Mouse (Mus musculus) heart, embryonic 12.5 days (tissue): Measurements from ENCODE around the gene Tasp1. TPM values are rescaled to one million over a fixed set of nuclear protein-coding genes. Genes with fewer than 3 reads are reported as not detected.
"Not testable (repeated sequence)": the region's sequence is repeated elsewhere in the genome, so short reads cannot be mapped to it uniquely, and the experiment has no call there.

Experiments used
- ATAC-seq: fragments of 200-750 bp; cut with Nextera tagmentation; 2 replicates; pipeline ENCODE4 v1.8.0; 2017; ENCODE audit warnings: moderate TSS enrichment, moderate library complexity; ENCODE audit not compliant: insufficient number of reproducible peaks, low FRiP score
- H3K27ac ChIP-seq: fragments of 300-500 bp; sonication (generic); 2 replicates; pipeline ENCODE4 v1.5.1; 2016; ENCODE audit warnings: mild to moderate bottlenecking, moderate library complexity; ENCODE audit not compliant: poor library complexity, severe bottlenecking
- H3K27me3 ChIP-seq: fragments of 300-500 bp; sonication (generic); replicated peaks from 2 replicates; pipeline ENCODE4 v1.6.1; 2016; ENCODE audit warnings: mild to moderate bottlenecking, moderate library complexity
- H3K36me3 ChIP-seq: fragments of 300-500 bp; sonication (generic); 2 replicates; pipeline ENCODE4 v1.6.1; 2016; ENCODE audit warnings: mild to moderate bottlenecking, moderate library complexity
- H3K4me1 ChIP-seq: fragments of 300-500 bp; sonication (generic); replicated peaks from 2 replicates; pipeline ENCODE4 v1.6.1; 2016; ENCODE audit warnings: mild to moderate bottlenecking
- H3K4me2 ChIP-seq: fragments of 300-500 bp; sonication (generic); 2 replicates; pipeline ENCODE4 v1.6.1; 2016; ENCODE audit warnings: mild to moderate bottlenecking, moderate library complexity
- H3K4me3 ChIP-seq: fragments of 300-500 bp; sonication (generic); 2 replicates; pipeline ENCODE4 v1.5.1; 2016; ENCODE audit warnings: mild to moderate bottlenecking
- H3K9ac ChIP-seq: fragments of 300-500 bp; sonication (generic); 2 replicates; pipeline ENCODE4 v1.6.1; 2016; ENCODE audit warnings: mild to moderate bottlenecking, moderate library complexity
- H3K9me3 ChIP-seq: fragments of 300-500 bp; sonication (generic); replicated peaks from 2 replicates; pipeline ENCODE4 v1.6.1; 2016; ENCODE audit warnings: mild to moderate bottlenecking, moderate library complexity
- WGBS: fragments of 180-500 bp; shearing (Covaris S2); methylation state at CpG from one replicate; pipeline ENCODE4 v1.1.7; 2016; 5-methylcytosine and 5-hydroxymethylcytosine counted together
- polyA plus RNA-seq: library from polyadenylated mRNA; unstranded; fragments of >200 nt; fragmentation: Nextera tagmentation; extraction: Ambion mirVana; gene quantifications from 2 replicates; pipeline ENCODE4 v1.2.1, GENCODE M21; 2016

Gene Tasp1
- polyA plus RNA-seq, 1 experiment from 2014 or later, result 14.7 TPM

DNA sequence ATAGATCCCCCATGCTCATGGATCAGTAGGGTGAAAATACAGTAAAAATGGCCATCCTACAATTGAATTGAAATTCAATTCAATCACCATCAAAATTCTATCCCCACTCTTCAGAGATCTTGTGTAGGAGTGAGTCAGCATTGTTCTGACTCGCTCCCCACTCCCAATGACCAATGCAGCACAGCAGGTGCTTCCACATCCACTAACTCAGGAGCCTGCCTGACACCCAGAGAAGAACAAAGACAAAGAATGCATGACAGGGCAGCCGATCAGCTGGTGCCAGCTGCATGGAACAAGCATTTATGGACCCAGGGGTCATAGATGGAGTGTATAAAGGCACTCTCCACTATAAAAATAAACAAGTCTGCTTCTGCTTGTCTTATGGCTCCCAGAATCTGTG lies 129.0 kb downstream of the Tasp1 start:
- Histone ChIP-seq H3K36me3 (peaks cover 5% of the 10 kb centered on the region), H3K4me2 (no peak overlapping the region), H3K4me1 (no peaks in the 10 kb centered on the region), H3K9ac (no peak overlapping the region), H3K27me3 (no peaks in the 10 kb centered on the region), H3K4me3 (no peak overlapping the region), H3K9me3 (no peaks in the 10 kb centered on the region), H3K27ac (no peak overlapping the region)
- WGBS, result 80% methylated on average over 2 of the region's 2 CpGs
- no peak for ATAC-seq

DNA sequence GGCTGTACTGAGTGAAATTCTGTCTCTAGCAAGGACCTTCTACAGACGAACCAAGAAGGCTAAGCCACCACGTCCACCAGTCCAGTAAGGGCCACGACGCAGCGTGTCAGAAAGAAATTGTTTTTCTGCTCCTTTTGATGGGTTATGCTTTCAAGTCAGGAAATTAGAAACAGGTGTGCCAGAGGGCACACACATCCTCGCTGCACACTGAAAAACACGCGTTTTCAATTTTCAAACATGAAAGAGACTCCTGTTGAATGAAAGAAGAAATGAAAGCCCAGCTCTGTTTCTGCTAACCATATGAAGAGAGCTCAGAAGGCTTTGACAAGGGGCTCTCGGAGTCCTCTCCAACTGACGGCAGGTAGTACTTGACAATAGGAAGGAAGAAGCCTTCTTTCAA lies 132.0 kb downstream of the Tasp1 start:
- Histone ChIP-seq H3K27ac (no peak overlapping the region), H3K4me1 (no peaks in the 10 kb centered on the region), H3K36me3 (no peaks in the 10 kb centered on the region), H3K4me2 (no peak overlapping the region), H3K9me3 (no peaks in the 10 kb centered on the region), H3K27me3 (no peaks in the 10 kb centered on the region), H3K9ac (no peak overlapping the region), H3K4me3 (no peak overlapping the region)
- WGBS, result 81% methylated on average over 10 of the region's 10 CpGs
- no peak for ATAC-seq

- WGBS, result 81% methylated on average over 4 of the region's 4 CpGs
- no peaks in the 10 kb centered on the region for H3K4me1 ChIP-seq
- no peak for ATAC-seq
- no peaks in the 10 kb centered on the region for H3K36me3 ChIP-seq
- no peaks in the 10 kb centered on the region for H3K9me3 ChIP-seq
- no peak overlapping the region for H3K4me3 ChIP-seq
- H3K27ac ChIP-seq, result no peak overlapping the region
- no peak overlapping the region for H3K4me2 ChIP-seq
- no peaks in the 10 kb centered on the region for H3K27me3 ChIP-seq
- no peak overlapping the region for H3K9ac ChIP-seq
These were observed 132.5 kb downstream of the Tasp1 start for GRCm38 (mm10) chr2:139934033-139934572.

- H3K4me3 ChIP-seq, result no peak overlapping the region
- no peak overlapping the region for H3K9ac ChIP-seq
- no peaks in the 10 kb centered on the region for H3K4me1 ChIP-seq
- no peak overlapping the region for H3K27ac ChIP-seq
- no peaks in the 10 kb centered on the region for H3K9me3 ChIP-seq
- ATAC-seq, result no peak
- WGBS, result 83% methylated on average over 2 of the region's 2 CpGs
- H3K36me3 ChIP-seq, result no peaks in the 10 kb centered on the region
- H3K27me3 ChIP-seq, result no peaks in the 10 kb centered on the region
- no peak overlapping the region for H3K4me2 ChIP-seq
These were observed 134.4 kb downstream of the Tasp1 start for GRCm38 (mm10) chr2:139932211-139932610.

GRCm38 (mm10) chr2:139924937-139925336 lies 141.7 kb downstream of the Tasp1 start:
- Histone ChIP-seq H3K4me1 (no peaks in the 10 kb centered on the region), H3K27ac (no peak overlapping the region), H3K9ac (no peak overlapping the region), H3K4me3 (no peak overlapping the region), H3K9me3 (no peaks in the 10 kb centered on the region), H3K4me2 (no peak overlapping the region), H3K36me3 (no peaks in the 10 kb centered on the region), H3K27me3 (no peaks in the 10 kb centered on the region)
- ATAC-seq, result no peak
- WGBS, result 13% methylated on average over 1 of the region's 1 CpGs

DNA sequence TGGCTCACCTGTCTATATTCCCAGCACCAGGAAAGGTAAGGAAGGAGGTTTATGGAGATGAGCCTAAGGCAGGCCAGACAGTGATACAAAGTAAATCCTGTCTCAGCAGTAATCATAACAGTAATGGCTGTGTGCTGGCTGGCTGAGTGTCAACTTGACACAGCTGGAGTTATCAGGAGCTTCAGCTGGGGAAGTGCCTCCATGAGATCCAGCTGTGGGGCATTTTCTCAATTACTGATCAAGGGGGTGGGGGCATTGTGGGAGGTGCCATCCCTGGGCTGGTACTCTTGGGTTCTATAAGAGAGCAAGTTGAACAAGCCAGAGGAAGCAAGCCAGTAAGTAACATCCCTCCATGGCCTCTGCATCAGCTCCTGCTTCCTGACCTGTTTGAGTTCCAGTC lies 145.2 kb downstream of the Tasp1 start:
- not testable (repeated sequence) for ATAC-seq, H3K4me3 ChIP-seq, H3K27ac ChIP-seq

DNA sequence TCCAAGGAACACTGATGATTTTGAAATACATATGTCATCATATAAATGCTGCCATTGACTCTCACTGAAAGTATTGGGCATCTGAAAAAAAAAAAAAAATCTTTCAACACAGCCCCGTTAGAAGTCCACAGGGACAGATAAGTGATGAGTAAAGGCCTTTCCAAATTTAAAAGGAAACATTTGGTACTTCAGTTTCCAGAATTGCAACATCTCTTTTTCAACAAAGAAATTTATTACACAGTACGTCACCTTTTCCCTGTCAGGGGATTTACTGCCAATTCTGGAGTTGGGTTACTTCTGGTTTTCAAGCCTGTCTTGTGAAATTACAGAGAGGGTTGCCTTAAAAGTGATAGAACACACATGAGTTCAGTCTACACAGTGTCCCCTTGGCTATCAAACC lies 146.8 kb downstream of the Tasp1 start:
- Histone ChIP-seq H3K27ac (no peak overlapping the region), H3K27me3 (no peaks in the 10 kb centered on the region), H3K9me3 (no peaks in the 10 kb centered on the region), H3K4me3 (no peak overlapping the region), H3K9ac (no peak overlapping the region), H3K4me2 (no peak overlapping the region), H3K4me1 (no peaks in the 10 kb centered on the region), H3K36me3 (no peaks in the 10 kb centered on the region)
- 68% methylated on average over 2 of the region's 2 CpGs for WGBS
- ATAC-seq, result no peak

More for the DNA sequence above, 145.2 kb downstream of the Tasp1 start:
- not testable (repeated sequence) for H3K36me3 ChIP-seq, H3K4me1 ChIP-seq, H3K27me3 ChIP-seq, H3K9me3 ChIP-seq, H3K9ac ChIP-seq, H3K4me2 ChIP-seq

DNA sequence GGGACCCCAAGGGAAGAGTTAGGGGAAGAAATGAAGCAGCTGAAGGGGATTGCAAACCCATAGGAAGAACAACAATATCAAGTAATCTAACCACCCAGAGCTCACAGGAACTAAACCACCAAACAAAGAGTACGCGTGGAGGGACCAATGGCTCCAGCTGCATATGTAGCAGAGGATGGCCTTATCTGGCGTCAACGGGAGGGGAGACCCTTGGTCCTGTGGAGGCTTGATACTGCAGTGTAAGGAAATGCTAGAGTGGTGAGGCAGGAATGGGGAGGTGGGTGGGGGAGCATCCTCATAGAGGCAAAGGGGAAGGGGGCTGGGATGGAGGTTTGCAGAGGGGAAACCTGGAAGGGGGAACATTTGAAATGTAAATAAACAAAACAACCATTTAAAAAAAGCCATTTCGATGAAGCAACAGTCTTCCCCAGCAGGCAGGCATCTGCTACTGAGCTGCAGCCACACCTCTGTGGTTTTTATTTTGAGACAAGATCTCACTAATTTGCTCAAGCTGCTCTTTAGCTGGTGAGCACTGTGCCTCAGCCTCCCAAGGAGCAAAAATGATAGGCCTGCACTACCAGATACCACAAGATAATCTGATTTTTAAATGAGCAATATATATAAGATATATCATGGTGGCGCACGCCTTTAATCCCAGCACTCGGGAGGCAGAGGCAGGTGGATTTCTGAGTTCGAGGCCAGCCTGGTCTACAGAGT lies 160.0 kb downstream of the Tasp1 start:
- Histone ChIP-seq H3K9me3 (no peaks in the 10 kb centered on the region), H3K4me1 (no peaks in the 10 kb centered on the region), H3K27me3 (no peaks in the 10 kb centered on the region), H3K9ac (no peak overlapping the region), H3K4me3 (no peak overlapping the region), H3K27ac (no peak overlapping the region), H3K4me2 (no peak overlapping the region), H3K36me3 (no peaks in the 10 kb centered on the region)
- no peak for ATAC-seq
- 70% methylated on average over 9 of the region's 9 CpGs for WGBS

DNA sequence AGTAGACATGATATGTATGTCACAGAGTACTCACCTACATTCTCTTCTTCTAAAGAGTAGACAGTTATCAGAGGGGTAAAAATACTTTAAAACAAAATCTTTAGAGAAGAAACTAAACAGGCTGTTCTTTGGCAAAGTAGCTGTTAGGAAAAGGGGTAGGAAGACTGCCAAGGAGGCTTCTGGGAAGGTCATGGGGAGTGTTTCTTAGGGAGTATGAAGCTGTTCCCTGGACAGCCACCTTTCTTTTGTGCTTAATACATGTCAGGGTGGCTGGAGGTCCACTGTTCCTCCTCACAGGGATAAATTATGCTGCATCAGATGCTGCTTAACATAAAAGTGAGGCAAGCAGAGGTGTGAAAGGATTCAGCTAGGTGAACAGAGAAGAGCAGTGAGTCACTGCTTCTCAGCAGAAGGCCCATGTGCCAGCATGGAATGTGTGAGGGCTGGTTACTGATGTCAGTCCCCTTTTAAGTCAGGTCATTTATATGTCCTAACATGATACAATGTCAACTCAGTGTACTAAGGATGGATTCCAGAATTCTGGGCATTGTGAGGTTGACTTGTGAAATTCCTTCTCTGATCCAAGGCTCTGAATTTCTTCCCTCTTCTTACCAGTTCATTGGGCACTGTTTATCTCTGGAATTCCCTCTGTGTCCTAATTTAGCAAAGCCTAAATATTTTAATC lies 175.1 kb downstream of the Tasp1 start:
- Histone ChIP-seq H3K9ac (no peak overlapping the region), H3K4me2 (no peak overlapping the region), H3K36me3 (no peaks in the 10 kb centered on the region), H3K27me3 (no peaks in the 10 kb centered on the region), H3K4me1 (0 out of 2 replicates have a peak, but pooled peaks cover 4% of the 10 kb centered on the region), H3K27ac (no peak overlapping the region), H3K4me3 (no peak overlapping the region), H3K9me3 (no peaks in the 10 kb centered on the region)
- no peak for ATAC-seq

- Histone ChIP-seq H3K9ac (no peak overlapping the region), H3K4me2 (no peak overlapping the region), H3K4me3 (no peak overlapping the region), H3K9me3 (no peaks in the 10 kb centered on the region), H3K36me3 (no peaks in the 10 kb centered on the region), H3K27me3 (no peaks in the 10 kb centered on the region), H3K27ac (no peak overlapping the region), H3K4me1 (no peaks in the 10 kb centered on the region)
- WGBS, result 81% methylated on average over 4 of the region's 4 CpGs
- no peak for ATAC-seq
These were observed 182.4 kb downstream of the Tasp1 start for GRCm38 (mm10) chr2:139884264-139884637.

- H3K9me3 ChIP-seq, result no peaks in the 10 kb centered on the region
These were observed 182.9 kb downstream of the Tasp1 start for GRCm38 (mm10) chr2:139883581-139884263.

More at GRCm38 (mm10) chr2:139883581-139884263, 182.9 kb downstream of the Tasp1 start:
- Histone ChIP-seq H3K27me3 (no peaks in the 10 kb centered on the region), H3K27ac (no peak overlapping the region), H3K4me3 (no peak overlapping the region), H3K4me2 (no peak overlapping the region), H3K9ac (no peak overlapping the region), H3K4me1 (no peaks in the 10 kb centered on the region), H3K36me3 (no peaks in the 10 kb centered on the region)
- ATAC-seq, result no peak
- 89% methylated on average over 7 of the region's 7 CpGs for WGBS
